Mouse (Mus musculus): ENCODE measurements around the gene Hes6. TPM values are rescaled to one million over a fixed set of nuclear protein-coding genes. Genes with fewer than 3 reads are reported as not detected.

Hes6 gene
- total RNA-seq, 2 experiments from 2014 or later: 274 to 679 TPM

DNA sequence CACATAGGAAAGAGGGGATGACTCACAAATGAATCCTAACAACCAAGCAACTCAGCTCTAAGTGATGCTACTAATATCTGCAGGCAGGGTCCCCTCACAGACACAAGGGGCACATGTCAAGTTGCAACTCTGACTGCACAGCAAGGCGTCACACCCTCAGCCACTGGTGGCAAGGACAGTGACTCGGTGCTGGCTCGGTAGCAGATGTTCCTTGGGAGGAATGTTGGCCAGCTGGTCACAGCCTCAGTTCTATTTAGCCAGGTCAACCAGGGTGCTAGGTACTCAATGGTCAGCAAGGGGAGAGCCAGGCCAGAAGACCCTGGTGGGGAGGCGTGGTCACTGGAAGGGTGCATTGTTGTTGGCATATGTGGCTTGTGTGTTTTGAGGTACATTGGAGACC lies 6.0 kb downstream of the Hes6 start:
- DNase-seq: no peak

DNA sequence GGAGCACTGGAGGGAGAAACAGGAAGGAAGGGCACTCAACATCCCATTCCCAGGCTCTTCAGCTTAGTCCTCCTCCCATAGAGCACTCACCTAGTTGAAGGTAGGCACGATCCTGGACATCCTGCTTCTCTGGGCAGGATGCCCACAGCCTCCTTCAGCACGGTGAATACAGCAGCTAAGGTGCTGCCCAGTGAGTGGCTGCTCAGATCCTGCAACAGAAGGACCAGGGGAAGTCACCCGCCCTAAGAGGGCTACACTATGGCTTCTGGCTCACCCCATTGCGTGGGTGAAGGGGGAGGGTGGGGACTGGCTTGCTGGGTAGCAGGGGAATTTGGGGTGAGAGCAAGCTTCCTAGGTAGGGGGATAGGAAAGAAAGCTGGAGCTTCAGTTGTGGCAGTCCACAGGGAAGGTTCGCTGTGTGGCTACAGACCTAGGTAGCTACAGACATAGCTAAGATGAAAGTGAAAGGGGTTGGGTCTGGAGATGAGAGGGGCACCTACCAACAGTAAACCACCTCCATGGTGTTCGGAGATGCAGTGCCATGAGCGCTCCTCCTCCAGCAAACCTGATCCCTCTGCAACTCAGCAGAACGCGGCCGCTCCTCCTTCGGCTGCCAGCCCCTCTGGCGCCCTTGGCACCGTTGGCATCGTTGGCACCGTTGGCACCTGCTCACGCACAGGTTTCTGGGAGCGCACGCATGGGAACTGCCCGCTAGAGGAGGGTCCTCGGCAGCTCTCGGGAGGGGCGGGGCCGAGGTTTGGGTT lies 8.2 kb downstream of the Hes6 start:
- DNase-seq: no peak

DNA sequence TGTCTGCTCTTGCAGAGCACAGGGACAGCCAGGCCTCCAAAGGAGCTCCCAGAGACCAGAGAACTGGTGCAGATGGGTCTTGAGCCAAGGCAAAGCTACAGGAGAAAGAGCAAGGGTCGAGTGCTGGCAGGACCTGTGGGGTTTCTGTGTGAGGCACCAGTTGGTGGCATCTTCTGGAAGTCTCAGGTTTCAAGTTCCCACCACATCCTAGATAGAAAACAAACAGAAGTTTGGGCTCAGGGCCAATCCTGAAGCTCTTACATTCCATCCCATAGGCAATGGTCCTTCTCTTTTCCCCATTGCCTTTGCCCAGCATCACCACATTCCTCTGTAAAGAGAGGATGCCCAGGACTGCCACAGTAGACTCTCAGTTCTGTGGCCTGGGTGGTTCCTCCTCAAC lies 8.9 kb downstream of the Hes6 start:
- DNase-seq: no peak

DNA sequence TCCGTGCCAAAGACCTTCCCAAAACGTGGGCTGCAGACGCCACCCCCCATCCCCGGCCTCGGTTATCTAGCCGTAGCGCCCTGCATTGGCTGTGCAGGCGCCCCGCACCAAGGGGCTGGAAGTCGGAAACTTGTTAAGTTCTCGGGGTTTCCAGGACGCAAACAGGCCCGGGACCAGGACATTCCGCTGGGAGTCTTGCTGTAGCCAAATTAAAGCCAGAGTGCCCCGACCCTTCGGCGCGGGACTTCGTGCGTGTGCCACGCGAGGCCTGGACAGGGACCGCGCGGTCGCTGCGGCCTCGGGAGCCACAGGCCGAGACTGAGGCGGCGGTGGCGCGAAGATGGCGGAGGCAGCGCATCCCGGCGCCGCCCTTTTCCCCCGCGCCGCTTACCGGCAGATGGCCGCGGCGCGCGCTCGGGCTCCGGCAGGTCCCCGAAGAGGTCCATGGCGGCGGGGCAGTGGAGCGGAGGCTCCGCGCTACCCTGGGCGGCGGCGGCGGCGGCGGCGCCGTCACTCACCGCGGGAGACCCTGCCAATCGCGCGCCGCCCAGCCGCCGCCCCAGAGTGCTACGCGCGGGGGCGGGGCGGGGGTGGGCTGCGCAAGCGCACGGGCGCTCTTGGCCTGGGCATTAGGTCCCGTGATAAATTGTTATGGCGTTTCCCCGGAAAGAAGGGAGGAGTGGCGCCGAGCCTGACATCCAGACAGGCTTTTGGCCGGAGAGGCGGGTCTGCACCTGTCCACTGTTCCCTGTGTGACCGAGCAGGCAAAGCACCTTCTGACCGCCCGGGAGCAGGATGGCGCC lies 15.4 kb downstream of the Hes6 start, which contains the start of gene Ilkap:
Gene Ilkap, minus strand, starts transcription at position 556 of the 803 bp plus-strand sequence.
- DNase-seq: peak; percentile 85 to 90

DNA sequence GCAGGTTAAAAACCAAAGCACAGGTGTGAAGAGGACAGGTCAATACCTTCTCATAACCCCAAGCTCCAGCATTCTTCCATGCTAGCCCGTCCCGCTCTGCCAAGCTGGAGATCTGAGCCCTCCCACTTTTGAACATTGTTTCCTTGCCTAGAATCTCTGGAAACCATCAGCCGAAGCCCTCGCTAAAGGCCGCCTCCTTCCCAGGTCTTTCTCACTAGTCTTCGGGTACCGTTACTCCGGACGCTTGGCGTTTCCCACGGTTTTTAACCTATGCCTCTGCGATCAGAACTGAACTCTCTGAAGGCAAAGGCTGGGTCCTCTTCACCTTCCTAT lies 15.9 kb downstream of the Hes6 start:
- peak; percentile 25 to 28 for DNase-seq

DNA sequence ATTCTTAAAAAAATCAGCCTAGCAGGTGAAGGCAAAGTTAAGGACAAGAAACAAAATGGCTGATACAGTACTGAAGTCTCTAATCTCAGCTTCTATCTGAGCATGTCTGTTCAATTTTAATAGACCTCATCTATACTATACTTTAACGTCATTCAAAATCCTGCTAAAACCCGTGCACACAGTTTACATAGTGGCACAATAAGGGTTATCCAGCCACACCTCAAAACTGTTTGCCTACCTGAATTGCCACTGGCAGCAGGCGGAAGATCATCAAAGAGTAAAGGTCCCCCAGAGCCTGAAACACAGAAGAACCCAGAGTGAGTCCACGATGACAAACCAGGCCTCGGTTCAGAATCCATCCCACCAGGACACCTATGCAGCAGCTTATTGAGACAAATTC lies 23.5 kb downstream of the Hes6 start:
- DNase-seq: no peak

DNA sequence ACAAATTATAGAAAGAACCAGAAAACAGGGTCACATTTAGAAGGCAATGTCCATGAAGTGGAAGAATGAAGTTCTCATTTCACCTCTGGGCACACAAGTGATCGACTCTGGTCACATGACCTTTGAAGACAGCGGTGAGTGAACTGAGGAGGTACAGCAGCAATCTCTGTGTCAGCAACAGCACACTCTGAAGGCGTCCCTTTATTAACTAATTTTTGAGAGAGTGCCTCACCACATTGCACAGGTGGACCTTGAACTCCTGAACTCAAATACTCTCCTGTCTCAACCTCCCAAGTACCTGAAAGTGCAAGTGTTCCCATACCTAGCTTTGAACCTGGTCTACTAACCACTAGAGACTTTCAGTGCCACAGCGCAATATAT lies 32.8 kb downstream of the Hes6 start:
- no peak for DNase-seq

DNA sequence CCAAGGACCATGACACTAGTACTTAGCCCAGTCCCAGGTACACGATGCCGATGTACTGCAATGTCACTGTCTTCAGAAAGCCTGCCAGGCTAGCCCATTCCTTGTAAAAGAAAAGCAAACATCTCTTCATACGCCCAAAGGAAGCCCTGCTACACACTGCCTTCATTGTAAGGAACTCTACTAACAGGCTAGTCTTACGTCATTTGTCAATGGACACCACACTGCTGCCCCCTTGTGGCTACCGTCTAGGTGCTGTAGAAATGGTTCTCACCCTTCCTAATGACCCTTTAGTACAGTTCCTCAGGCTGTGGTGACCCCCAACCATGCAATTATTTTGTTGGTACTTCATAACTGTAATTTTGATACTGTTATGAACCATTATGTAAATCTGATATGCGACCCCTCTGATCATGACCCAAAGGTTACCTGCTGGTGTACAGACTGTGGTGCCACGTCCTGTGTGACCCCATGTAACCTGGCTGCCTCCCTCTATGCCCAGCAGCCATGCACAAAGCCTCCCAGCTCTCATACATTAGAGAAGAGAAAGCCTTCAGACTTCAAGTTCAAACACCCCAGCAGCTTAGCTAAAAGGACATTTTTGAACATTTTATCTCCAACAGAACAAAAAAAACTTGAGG lies 33.3 kb downstream of the Hes6 start:
- DNase-seq: peak; percentile 81 to 90

DNA sequence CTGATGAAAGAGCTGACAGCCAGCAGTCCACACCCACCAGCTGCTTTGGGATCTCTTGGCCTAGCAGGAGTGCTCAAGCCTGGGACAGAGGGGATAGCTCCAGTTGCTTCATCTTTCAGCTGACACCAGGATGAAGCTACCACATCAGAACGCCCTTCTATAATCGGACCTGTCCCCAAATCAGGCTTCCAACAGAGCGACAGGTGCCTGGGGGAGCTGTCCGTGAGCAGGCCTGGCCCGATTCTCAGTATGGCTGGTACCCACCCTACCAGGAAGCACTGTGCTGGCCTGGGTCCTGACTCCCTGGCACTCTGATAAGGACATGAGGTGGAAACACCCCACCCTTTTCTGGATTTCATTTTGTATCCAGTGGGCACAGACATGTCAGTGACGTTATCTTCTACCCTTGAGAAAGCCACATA lies 40.4 kb downstream of the Hes6 start:
- DNase-seq: no peak

DNA sequence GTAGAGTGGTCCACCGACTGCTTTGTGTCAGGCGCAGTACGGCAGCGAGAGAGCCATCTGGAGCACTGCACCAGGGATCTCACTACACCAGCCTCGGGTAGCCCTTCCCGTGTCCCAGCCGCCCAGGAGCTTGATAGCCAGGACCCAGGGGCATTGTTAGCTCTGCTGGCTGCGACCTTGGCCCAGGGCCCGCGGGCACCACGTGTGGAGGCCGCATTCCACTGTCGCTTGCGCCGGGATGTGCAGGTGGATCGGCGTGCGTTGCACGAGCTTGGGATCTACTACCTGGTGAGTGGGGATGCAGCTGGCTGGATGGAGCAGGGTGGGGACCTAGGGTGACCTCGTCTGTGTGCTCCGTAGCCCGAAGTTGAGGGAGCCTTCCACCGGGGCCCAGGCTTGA lies 43.8 kb downstream of the Hes6 start:
- peak; percentile 69 to 77 for DNase-seq

DNA sequence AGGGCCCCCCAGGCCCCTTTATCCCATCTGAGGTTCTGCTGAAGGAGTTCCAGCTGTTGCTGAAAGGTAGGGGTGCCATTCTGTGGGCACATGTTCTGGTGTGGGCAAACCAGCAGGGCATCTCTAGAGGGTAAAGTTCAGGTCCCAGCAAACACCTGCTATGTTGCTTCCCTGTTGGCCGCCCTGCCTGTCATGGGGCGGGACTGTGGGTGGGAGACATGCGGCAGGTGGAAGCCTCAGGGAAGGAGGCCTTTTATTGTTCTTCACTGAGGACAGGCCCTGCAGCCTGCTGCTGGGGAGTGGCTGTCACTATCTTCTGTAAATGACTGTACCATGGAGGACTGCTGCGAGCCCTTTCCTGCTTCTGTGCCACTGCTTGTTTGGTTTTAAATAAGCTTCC lies 44.4 kb downstream of the Hes6 start:
- DNase-seq: no peak

DNA sequence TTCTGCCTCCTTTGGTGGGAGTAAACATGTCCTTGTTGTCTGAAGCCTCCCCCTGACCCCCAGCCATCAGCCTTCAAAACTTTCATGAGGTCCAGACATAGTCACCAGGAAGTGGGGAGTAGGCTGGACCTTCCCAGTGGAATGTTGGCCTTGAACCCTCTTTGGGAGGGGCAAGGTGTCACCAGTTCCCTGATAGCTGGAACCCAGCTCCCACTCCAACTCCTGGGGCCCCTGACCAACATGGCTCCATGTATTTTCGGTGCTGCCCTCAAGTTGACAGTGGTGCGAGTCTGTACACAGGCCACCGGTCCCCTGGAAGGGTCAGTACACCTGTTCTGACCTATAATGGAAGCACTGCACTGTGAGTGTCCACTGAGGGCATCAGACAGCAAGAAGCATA lies 46.5 kb downstream of the Hes6 start:
- DNase-seq: no peak

DNA sequence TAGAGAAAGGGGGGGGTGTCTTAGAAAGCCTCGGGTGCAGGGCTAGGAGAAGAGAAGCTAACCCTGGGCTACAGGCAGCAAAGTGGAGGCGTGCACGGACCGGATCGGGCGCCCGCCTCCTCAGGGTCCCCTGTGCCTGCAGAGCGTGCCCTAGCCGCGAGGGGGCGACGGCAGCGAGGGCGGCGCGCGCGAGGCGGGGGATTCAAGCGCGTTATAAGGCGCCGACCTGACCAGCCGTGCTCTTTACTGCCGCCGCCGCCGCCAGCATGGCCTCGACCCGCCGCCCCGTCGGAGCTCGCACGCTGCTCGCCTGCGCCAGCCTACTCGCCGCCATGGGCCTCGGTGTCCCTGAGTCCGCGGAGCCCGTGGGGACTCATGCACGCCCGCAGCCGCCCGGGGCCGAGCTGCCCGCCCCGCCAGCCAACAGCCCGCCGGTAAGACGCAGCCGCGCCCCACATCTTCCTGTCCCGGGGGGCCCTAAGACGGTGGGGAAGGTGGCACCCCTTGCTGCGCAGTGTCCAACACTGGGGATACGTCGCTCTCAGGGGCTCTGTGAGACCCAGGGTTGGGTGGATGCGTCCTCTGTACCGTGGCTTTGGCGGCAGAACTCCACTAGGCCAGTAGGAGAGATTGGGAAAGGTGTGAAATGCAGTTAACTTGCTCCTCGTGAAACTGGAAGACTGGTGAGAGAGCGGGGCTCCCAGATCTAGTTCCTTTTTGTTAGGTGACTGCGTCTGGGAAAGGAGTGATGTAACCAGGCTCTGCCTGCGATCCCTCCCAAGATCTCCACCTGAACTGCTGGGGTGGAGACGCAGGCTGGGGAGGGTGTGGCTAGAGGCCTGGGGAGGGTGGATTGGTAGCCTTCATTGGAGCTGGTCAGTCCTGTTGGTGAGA lies 47.4 kb downstream of the Hes6 start, which contains the start of gene Erfe:
Gene Erfe, plus strand, starts transcription at position 216 of the 894 bp plus-strand sequence.
- DNase-seq: peak; percentile 84

DNA sequence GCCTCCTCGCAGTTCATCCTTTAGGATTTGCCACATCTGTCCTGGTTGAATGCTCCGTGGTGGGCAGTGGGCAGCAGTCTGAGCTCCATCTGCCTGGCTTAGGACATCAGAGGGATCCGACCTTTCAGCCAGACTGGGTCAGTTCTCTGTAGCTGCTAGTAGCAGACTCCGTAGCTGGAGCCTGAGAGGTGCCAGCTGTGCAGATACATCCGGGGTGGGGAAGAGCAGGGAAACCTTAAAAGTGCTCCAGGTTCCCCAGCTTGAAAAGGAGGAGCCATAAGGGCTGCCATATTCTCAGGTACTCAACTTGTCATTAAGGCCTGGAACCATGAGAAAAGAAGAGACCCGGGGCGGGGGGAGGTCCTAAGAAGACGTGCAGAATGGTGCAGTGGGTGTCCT lies 48.0 kb downstream of the Hes6 start:
- no peak for DNase-seq

DNA sequence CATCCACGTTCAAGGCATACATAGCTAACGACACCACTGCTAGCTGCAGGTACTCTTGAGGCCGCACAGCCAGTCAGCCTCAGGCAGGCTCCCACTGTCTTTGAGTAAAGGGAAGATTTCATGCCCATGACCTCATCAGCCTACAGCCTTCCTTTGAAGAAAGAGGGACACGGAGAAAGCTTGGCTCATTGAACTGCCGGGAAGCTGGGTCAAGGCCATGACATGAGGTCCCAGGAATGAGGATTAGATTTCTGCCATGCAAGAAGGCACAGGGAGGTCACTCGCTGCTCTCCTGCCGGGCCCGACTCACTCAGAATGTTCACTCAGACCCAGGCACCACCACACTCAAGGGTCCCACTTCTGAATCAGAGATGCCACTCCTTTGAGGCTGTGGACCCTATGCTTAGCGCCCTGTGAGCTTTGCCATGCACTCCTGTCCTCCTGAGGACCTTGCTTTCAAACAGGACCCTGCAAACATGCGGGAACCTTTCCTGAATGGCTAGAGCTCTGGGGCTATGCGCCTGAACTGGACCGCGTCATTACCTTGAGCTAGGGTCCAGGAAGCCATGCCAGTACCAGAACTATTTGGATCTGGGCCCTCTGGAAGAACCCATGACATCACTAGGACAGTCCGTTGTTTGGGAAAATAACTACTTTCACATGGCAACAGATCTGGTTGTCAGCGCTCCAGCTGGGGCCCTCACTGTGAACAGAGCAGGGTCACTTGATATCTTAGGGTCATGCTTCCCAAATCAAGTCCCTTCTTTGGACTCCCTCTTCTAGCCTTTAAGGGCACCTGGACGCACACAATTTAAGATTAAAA lies 48.8 kb downstream of the Hes6 start:
- DNase-seq: peak in 1 of 2 experiments; percentile 44

DNA sequence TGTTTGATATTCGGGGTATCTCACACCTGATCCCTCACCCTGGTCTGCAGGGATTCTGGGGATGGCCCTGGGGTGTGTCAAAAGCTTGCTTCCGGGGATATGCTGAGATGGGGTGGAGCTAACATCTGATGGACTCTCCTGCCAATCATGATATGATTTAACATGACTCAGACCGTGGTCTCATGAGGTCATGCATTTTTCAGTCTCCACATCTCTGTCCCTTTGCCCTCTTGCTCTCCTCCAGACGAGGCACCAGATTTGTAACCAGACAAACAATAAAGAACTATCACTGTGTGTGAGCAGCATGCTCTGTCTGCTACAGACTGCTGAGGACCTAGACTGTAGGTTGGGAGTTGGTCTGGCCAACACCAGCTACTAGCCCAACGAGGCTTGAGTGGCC lies 51.7 kb downstream of the Hes6 start:
- no peak for DNase-seq

Other genes with a start within 250 kb of the Hes6 start
- 1 to 10 TPM; 6.1 to 6.3 TPM for gene Ramp1, start 234.2 kb downstream of the Hes6 start, total RNA-seq (2021)
- 10 to 100 TPM; 72.8 to 94.6 TPM for gene Ube2f, start 163.7 kb downstream of the Hes6 start, total RNA-seq (2021)
- 10 to 100 TPM; 21.2 to 23.6 TPM for gene Scly, start 115.7 kb downstream of the Hes6 start, total RNA-seq (2021)
- under 1 TPM; 0.07 to 0.10 TPM for gene Espnl, start 92.0 kb downstream of the Hes6 start, total RNA-seq (2021)
- gene Klhl30, start 63.0 kb downstream of the Hes6 start, total RNA-seq (2021): under 1 TPM; 0.89 to 0.96 TPM
- 10 to 100 TPM in 1 of 2 experiments, 1 to 10 TPM in 1; 3.8 to 42.2 TPM for gene Erfe, start 47.6 kb downstream of the Hes6 start, total RNA-seq (2021)
- 100 to 1,000 TPM in 1 of 2 experiments, 10 to 100 TPM in 1; 97.0 to 132 TPM for gene Ilkap, start 15.2 kb downstream of the Hes6 start, total RNA-seq (2021)
- gene Per2, start 45.3 kb upstream of the Hes6 start, total RNA-seq (2021): 10 to 100 TPM; 37.1 to 84.7 TPM
- 10 to 100 TPM; 11.2 to 16.9 TPM for gene Traf3ip1, start 80.6 kb upstream of the Hes6 start, total RNA-seq (2021)
- 10 to 100 TPM; 22.4 to 25.9 TPM for gene Asb1, start 126.5 kb upstream of the Hes6 start, total RNA-seq (2021)